Mouse (Mus musculus): ENCODE results near the gene Clec4n. TPM values are rescaled to one million over a fixed set of nuclear protein-coding genes. Genes with fewer than 3 reads are reported as not detected.
A peak's percentile ranks its signal among the peaks of the same experiment; 100 is the strongest.
"Not testable (repeated sequence)": the region's sequence is repeated elsewhere in the genome, so short reads cannot be mapped to it uniquely, and the experiment has no call there.

Clec4n gene
- total RNA-seq (2015; ENCODE audit: low replicate concordance): 2.9 TPM in 1 of 2 replicates, not detected in the other
- total RNA-seq (2017; ENCODE audit: low replicate concordance): 4.5 TPM in 1 of 2 replicates, not detected in the other

- ATAC-seq (replicated peaks; ENCODE audit: low FRiP score, poor library complexity, severe bottlenecking): no peak
Observed at GRCm38 (mm10) chr6:123229644-123230043, at the start of gene Clec4n. Gene Clec4n (plus strand): TSS chr6:123229843.

- not testable (repeated sequence) for ATAC-seq (replicated peaks; ENCODE audit: low FRiP score, poor library complexity, severe bottlenecking)
Observed at GRCm38 (mm10) chr6:123184862-123185261, 44.8 kb upstream of the Clec4n start.

GRCm38 (mm10) chr6:123207187-123208076, 22.2 kb upstream of the Clec4n start:
- ATAC-seq (replicated peaks; ENCODE audit: low FRiP score, poor library complexity, severe bottlenecking): peak; percentile 98

- peak; percentile 42; the same call in 1 of the 2 replicates for ATAC-seq (replicated peaks; ENCODE audit: low FRiP score, poor library complexity, severe bottlenecking)
Observed at GRCm38 (mm10) chr6:123208077-123208439, 21.6 kb upstream of the Clec4n start.

- no peak for ATAC-seq (replicated peaks; ENCODE audit: low FRiP score, poor library complexity, severe bottlenecking)
Observed at GRCm38 (mm10) chr6:123211726-123212125, 17.9 kb upstream of the Clec4n start.

- ATAC-seq (replicated peaks; ENCODE audit: low FRiP score, poor library complexity, severe bottlenecking): no peak
Observed at GRCm38 (mm10) chr6:123227519-123228166, 2.0 kb upstream of the Clec4n start.

GRCm38 (mm10) chr6:123231149-123231548, 1.5 kb downstream of the Clec4n start:
- no peak for ATAC-seq (replicated peaks; ENCODE audit: low FRiP score, poor library complexity, severe bottlenecking)

GRCm38 (mm10) chr6:123237582-123237981, 7.9 kb downstream of the Clec4n start:
- no peak for ATAC-seq (replicated peaks; ENCODE audit: low FRiP score, poor library complexity, severe bottlenecking)

GRCm38 (mm10) chr6:123244201-123244600, 14.6 kb downstream of the Clec4n start:
- ATAC-seq (replicated peaks; ENCODE audit: low FRiP score, poor library complexity, severe bottlenecking): no peak

GRCm38 (mm10) chr6:123248862-123249261, 19.2 kb downstream of the Clec4n start:
- peak; percentile 64 for ATAC-seq (replicated peaks; ENCODE audit: low FRiP score, poor library complexity, severe bottlenecking)

GRCm38 (mm10) chr6:123252735-123253134, 23.1 kb downstream of the Clec4n start:
- no peak for ATAC-seq (replicated peaks; ENCODE audit: low FRiP score, poor library complexity, severe bottlenecking)

GRCm38 (mm10) chr6:123258946-123259345, 29.3 kb downstream of the Clec4n start:
- peak; percentile 57 for ATAC-seq (replicated peaks; ENCODE audit: low FRiP score, poor library complexity, severe bottlenecking)

- ATAC-seq (replicated peaks; ENCODE audit: low FRiP score, poor library complexity, severe bottlenecking): no peak
Observed at GRCm38 (mm10) chr6:123259889-123260603, 30.4 kb downstream of the Clec4n start.

GRCm38 (mm10) chr6:123260868-123261267, 31.2 kb downstream of the Clec4n start:
- no peak for ATAC-seq (replicated peaks; ENCODE audit: low FRiP score, poor library complexity, severe bottlenecking)

GRCm38 (mm10) chr6:123261555-123262161, 32.0 kb downstream of the Clec4n start, which contains the start of gene Clec4d:
Gene Clec4d (plus strand): TSS chr6:123262111.
- peak; percentile 72 for ATAC-seq (replicated peaks; ENCODE audit: low FRiP score, poor library complexity, severe bottlenecking)

- no peak for ATAC-seq (replicated peaks; ENCODE audit: low FRiP score, poor library complexity, severe bottlenecking)
Observed at GRCm38 (mm10) chr6:123264194-123264593, 34.6 kb downstream of the Clec4n start.

GRCm38 (mm10) chr6:123265809-123266208, 36.2 kb downstream of the Clec4n start:
- ATAC-seq (replicated peaks; ENCODE audit: low FRiP score, poor library complexity, severe bottlenecking): peak; percentile 86

GRCm38 (mm10) chr6:123266945-123267344, 37.3 kb downstream of the Clec4n start:
- ATAC-seq (replicated peaks; ENCODE audit: low FRiP score, poor library complexity, severe bottlenecking): 0 out of 2 replicates have a peak, but pooled peaks have one; percentile 21

- ATAC-seq (replicated peaks; ENCODE audit: low FRiP score, poor library complexity, severe bottlenecking): no peak
Observed at GRCm38 (mm10) chr6:123279443-123279842, 49.8 kb downstream of the Clec4n start.

- ATAC-seq (replicated peaks; ENCODE audit: low FRiP score, poor library complexity, severe bottlenecking): no peak
Observed at GRCm38 (mm10) chr6:123286311-123286710, 56.7 kb downstream of the Clec4n start.
